15 mouse cellular contexts compared by ENCODE assay signal in the genomic region with DNA sequence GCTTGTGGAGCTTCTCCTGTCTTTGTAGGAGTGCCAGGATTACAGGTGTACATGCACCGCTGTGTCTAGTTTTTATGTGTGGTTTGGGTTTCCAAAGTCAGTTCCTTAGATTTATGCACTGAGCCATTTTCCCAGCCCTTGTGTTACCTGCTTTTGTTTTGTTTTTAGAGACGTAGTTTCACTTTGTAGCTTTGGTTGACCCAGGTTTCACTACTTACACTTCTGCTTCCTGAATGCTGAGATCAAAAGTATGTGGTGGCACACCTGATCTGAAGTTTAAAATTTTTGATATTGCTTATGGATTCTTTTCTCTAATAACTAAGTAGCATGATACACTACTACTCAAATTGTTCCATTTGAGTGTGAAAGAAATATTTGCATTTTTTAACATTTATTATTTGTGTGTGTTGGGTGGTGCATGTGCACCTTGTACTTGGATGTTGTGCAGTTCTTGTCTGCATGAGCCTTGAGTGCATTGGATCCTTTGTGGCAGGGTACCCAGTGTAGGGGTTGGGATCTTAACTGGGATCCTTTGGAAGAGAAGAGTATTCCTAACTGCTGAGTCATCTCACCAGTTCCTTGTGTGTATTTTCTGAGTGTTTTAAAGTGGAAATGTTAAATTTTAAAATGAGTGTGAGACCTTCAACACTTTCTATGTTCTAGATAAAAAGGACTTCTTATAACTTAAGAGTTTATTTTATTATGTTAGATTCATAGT.
"Had no signal": no experiment of that assay in that cellular context is flagged by ENCODE, and none has a peak within 500 bp of the region (broad histone marks: within the 10 kb centered on the region; RNA-seq: fewer than 3 reads in every experiment).

No protein-coding gene starts in this region.

- H3K27me3 ChIP-seq: limb, embryonic 13.5 days; midbrain, embryonic 13.5 days; neural tube, embryonic 15.5 days had no signal

- H3K4me1 ChIP-seq: limb, embryonic 13.5 days; midbrain, embryonic 13.5 days; neural tube, embryonic 15.5 days had no signal

- H3K4me3 ChIP-seq: limb, embryonic 13.5 days; midbrain, embryonic 13.5 days; neural tube, embryonic 15.5 days had no signal

- ATAC-seq: midbrain, embryonic 13.5 days had no signal

- H3K27ac ChIP-seq: kidney, postnatal 0 days; limb, embryonic 13.5 days; liver, embryonic 14.5 days; midbrain, embryonic 13.5 days; neural tube, embryonic 15.5 days had no signal

- H3K9me3 ChIP-seq: limb, embryonic 13.5 days; midbrain, embryonic 13.5 days; neural tube, embryonic 15.5 days had no signal

- DNase-seq: kidney, adult 9 months; kidney, postnatal 36 days; layer of hippocampus, adult 9-11 months; layer of hippocampus, postnatal 36 days; lung, adult 18-20 months; lung, postnatal 36 days; right cerebral cortex, adult 18-20 months; right cerebral cortex, postnatal 25 days; thymus, adult 18-20 months; thymus, postnatal 25 days had no signal
